Mouse (Mus musculus): ENCODE measurements around the gene Rps21. TPM values are rescaled to one million over a fixed set of nuclear protein-coding genes. Genes with fewer than 3 reads are reported as not detected.
A peak's percentile ranks its signal among the peaks of the same experiment; 100 is the strongest.

Rps21 gene
- polyA plus RNA-seq, 1 experiment, result 70.2 TPM

GRCm38 (mm10) chr2:180225044-180225761 lies 32.0 kb upstream of the Rps21 start:
- TF ChIP-seq GATA1 (IDR thresholded peaks at IDR 0.05; ENCODE audit: low read length), result no peak

DNA sequence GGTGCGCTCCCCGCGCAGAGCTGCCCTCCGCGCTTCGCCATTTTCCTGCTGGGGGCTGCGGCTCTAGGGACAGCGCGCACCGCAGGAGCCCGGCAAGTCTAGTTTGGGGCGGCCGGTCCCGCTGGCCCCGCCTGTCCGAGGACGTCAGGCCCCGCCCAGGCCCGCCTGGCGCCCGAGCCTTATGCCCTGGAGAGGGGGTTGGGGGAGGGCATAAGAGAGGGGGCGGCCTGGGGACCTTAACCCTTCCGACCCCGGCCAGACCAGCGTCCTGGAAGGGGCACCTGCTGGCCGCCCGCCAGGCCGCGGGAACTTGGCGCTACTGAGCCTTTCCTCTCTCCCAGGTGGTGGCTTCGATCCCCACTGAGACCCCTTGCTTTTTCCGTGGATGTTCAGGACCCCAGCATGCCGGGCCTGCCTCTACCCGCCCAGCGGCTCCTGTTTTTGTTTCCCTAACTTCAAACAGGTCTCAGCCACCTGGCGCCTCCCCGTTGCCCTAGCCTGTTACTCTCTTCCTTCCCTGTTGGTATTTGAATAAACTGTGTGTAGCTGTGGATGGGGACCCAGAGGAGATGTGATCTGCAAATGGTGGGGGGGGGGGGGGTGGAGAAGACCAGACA lies 31.3 kb upstream of the Rps21 start, which contains the start of gene Lama5:
Gene Lama5 (minus strand): TSS at position 98 of the 617 bp plus-strand sequence.
- TF ChIP-seq GATA1 (IDR thresholded peaks at IDR 0.05; ENCODE audit: low read length), result no peak

DNA sequence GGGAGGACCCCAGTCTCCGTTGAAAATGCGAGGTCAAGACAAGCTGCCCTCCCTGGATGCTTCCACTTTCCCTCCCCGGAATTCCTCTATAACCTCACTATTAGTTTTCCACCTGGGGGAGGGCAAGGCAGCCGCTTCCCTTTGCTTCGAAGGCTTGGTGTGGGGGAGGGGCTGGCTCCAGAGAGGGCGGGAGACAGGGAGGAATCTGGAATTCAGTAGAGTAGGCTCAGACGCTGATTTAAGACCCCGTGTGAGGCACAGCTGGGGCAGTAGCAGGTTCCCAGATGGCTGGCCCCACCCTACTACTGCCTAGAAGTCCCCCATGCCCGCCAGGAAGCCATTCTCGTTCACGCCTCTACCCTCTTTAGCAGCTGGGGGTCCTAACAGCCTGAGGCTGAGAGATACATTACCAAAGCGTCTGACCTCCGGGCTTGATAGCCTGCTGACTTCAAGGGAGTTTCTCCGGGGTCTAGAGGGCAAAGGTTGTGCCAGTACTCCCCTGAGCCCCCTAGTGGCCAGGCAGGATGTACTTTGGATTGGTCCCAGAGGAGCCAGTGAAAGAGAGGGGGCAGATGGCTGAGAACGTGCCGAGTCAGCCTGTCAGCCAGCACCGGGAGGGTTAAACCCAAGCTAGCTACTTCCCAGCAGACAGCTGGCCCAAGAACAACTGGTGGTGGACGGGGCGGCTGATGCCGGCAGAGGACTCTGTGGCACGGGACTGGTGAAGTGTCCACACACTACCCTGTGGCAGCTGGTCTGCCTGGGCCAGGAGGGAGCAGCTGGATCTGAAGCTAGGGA lies 29.7 kb upstream of the Rps21 start:
- no peak for TF ChIP-seq GATA1 (IDR thresholded peaks at IDR 0.05; ENCODE audit: low read length)

GRCm38 (mm10) chr2:180228060-180228458 lies 29.1 kb upstream of the Rps21 start:
- no peak for TF ChIP-seq GATA1 (IDR thresholded peaks at IDR 0.05; ENCODE audit: low read length)

- TF ChIP-seq GATA1 (IDR thresholded peaks at IDR 0.05; ENCODE audit: low read length), result no peak
These were observed 28.6 kb upstream of the Rps21 start for GRCm38 (mm10) chr2:180228592-180228991.

DNA sequence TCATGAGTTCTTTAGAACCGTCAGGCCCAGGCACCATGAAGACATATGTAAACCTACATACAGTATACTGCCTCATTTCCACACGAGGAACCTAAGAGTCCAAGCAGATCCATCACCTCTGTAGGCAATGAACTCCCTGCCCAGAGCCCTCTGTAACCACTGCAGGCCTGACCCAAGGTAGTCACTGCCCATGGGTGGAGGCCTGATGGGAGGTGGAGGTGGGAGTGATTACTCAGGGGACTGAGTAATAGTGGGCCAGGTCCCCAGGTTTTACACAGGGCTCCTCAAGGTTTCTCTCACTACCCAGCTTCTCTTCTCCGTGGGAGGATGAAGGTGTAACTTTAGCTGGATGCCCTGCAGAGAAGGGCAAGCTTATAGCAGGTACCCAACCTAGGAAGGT lies 28.0 kb upstream of the Rps21 start:
- no peak for TF ChIP-seq GATA1 (IDR thresholded peaks at IDR 0.05; ENCODE audit: low read length)

DNA sequence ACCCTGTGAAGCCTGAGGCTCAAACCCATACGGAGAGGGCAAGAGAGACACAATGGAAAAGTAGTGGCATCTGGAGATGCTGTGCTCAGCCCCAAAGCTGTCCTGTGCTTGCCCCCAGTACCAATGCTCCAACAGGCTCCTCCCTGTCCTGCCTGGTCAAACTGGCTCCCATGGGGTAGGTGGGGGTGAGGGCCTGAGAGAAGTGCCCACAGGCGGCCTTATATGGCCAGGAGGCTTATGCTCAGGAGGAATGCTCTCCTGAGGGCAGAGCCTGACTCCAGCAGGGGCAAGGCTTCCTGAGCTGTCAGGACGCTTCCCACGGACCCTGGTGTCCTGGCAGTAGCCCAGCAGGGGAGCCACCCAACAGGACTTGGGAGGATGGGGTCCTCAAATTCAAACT lies 26.7 kb upstream of the Rps21 start:
- TF ChIP-seq GATA1 (IDR thresholded peaks at IDR 0.05; ENCODE audit: low read length), result no peak

- TF ChIP-seq GATA1 (IDR thresholded peaks at IDR 0.05; ENCODE audit: low read length), result no peak
These were observed 23.9 kb upstream of the Rps21 start for GRCm38 (mm10) chr2:180233101-180233904.

- TF ChIP-seq GATA1 (IDR thresholded peaks at IDR 0.05; ENCODE audit: low read length), result no peak
These were observed 22.8 kb upstream of the Rps21 start for GRCm38 (mm10) chr2:180234353-180234752.

DNA sequence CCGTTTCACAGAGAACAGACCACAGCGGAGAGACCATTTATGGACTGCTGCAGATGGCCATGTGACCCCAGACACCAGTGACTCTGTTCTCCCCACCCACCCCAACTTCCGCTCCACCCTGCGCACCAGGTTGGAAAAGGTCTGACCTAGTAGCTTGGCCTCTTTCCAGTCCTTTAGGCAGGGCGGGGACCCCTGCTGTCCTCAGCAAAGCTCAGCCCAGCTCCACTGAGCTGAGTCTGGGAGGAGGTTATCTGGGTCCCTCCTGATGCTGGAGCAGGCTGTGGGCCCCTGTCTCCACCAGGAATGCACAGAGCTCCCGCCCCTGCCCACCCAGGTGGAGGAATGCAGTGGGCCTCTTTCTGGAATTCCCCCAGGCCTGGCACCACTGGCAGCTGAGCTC lies 22.2 kb upstream of the Rps21 start:
- no peak for TF ChIP-seq GATA1 (IDR thresholded peaks at IDR 0.05; ENCODE audit: low read length)

DNA sequence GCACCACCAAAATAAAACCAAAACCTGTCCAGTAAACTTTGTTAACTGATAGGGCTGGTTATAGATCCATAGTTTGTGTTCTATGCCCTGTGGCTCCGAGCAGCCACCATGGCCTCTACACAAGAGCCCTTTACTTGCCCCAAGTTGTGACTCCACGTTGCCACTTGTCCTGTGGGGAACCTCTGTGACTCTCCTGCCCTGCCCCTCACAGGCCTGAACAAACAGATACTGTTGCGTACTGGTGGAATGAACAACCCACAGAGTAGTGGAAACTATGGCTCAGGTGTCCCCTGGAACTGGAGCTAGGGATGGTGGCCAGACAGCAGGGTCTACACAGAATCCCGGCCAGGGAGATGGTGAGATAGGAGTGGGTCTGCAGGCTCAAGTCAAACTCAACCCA lies 21.4 kb upstream of the Rps21 start:
- no peak for TF ChIP-seq GATA1 (IDR thresholded peaks at IDR 0.05; ENCODE audit: low read length)

DNA sequence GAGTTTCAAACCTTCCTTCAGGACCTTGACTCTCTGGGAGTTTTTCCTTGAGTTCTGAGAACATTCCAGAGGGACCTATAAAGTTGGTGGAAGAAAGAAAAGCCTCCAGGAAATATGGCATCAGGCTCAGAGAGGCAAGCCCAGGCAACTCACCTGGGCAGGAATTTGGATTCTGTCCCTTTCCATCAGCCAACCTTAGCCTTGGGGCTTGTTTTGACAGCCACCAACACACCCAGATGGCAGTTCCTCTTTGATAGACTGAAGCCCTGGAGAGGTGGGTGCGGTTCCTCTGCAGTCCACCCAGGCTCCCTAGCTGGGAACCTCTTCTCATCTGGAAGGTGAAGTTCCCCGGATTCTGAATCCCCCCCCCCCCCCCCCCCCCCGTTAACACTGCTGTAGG lies 20.7 kb upstream of the Rps21 start:
- no peak for TF ChIP-seq GATA1 (IDR thresholded peaks at IDR 0.05; ENCODE audit: low read length)

- peak; percentile 50 for TF ChIP-seq GATA1 (IDR thresholded peaks at IDR 0.05; ENCODE audit: low read length)
These were observed 20.2 kb upstream of the Rps21 start for GRCm38 (mm10) chr2:180236930-180237329.

DNA sequence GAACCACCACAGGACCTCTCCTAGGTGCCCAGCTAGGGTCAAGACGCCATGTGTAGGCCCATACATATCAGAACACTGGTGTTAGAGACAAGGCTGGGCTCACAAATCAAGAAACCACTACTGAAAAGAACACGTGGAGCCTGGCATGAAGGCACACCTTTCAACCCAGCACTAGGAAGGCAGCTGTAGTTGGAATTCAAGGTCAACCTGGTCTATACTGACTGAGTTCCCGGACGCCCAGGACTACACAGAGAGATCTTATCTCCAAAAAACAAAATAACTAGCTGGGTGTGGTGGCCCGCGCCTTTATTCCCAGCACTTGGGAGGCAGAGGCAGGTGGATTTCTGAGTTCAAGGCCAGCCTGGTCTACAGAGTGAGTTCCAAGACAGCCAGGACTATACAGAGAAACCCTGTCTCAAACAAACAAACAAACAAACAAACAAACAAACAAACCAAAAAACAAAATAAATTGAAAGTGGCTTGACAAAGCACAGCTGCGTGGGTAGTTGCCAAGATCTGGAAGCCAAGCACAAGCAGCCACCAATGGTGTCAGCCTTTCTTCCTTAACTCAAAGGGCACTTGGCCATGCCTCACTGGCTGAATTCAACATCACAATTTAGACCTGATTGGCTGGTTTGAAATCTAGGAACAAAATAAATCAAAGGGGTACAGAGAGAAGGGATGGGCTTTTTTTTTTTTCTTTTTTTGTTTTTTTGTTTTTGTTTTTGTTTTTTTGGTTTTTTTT lies 19.4 kb upstream of the Rps21 start:
- no peak for TF ChIP-seq GATA1 (IDR thresholded peaks at IDR 0.05; ENCODE audit: low read length)

- TF ChIP-seq GATA1 (IDR thresholded peaks at IDR 0.05; ENCODE audit: low read length), result peak; percentile 44
These were observed 18.6 kb upstream of the Rps21 start for GRCm38 (mm10) chr2:180238591-180238990.
